Mouse (Mus musculus): Measurements from ENCODE around the gene Nlrp14. TPM values are rescaled to one million over a fixed set of nuclear protein-coding genes. Genes with fewer than 3 reads are reported as not detected.

Nlrp14 gene
- not detected for total RNA-seq (2023)

DNA sequence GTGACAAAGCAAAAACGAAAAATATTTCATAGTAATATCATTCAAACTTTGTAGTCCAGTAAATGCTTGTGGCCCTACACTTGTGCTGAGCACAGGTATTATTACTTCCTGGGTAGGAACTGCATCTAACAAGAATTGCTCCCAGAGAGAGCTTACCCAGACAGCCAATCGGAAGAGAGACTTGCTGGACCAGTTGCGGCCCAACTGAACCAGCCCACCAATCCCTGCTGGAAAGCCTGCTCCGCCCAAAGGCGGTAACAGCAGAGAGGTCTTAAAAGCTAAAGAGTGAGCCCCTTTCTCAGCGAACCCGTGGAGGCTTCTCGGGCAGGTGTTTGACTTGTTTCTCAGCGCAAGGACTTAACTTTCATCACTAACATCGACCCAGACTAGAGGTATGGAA lies at the start of gene Nlrp14:
Gene Nlrp14, plus strand, starts transcription at position 301 of the 400 bp plus-strand sequence.

GRCm38 (mm10) chr7:107130983-107131382 lies 35.8 kb upstream of the Nlrp14 start, which contains the start of gene Olfr715:
TSS of gene Olfr715 (minus strand) at chr7:107131083.

DNA sequence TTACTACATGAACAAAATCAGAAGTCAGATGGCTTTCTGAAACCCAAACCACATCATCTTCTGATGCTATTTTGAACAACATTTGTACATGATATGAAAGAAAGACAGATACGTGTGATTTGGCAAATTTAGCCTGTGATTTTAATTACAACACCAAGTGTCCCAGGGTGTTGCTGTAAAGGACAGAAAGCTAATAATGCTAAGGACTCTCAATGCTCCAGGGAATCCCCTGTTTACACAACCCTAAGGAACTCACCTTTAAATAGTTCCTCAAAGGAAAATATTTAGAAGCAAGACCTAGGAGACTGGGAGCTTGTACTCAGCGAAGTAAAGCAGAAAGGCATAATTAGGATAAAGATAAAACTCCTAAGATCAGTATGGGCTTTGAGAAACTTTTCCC lies 28.8 kb upstream of the Nlrp14 start, which contains the start of gene Olfr716:
Gene Olfr716, plus strand, starts transcription at position 301 of the 400 bp plus-strand sequence.

GRCm38 (mm10) chr7:107209204-107209860 lies 42.5 kb downstream of the Nlrp14 start, which contains the start of gene Rbmxl2:
TSS of gene Rbmxl2 (plus strand) at chr7:107209445.

Other genes with a start within 250 kb of the Nlrp14 start
- gene Olfr709-ps1, start 234.8 kb upstream of the Nlrp14 start, total RNA-seq (2023), result not detected
- not detected for gene Olfr710, start 218.7 kb upstream of the Nlrp14 start, total RNA-seq (2023)
- not detected for gene Olfr6, start 203.1 kb upstream of the Nlrp14 start, total RNA-seq (2023)
- gene Olfr711, start 191.5 kb upstream of the Nlrp14 start, total RNA-seq (2023), result not detected
- gene Olfr2, start 160.9 kb upstream of the Nlrp14 start, total RNA-seq (2023), result not detected
- not detected for gene Olfr713, start 135.8 kb upstream of the Nlrp14 start, total RNA-seq (2023)
- gene Olfr714, start 96.0 kb upstream of the Nlrp14 start, total RNA-seq (2023), result not detected
- gene Olfr17, start 73.8 kb upstream of the Nlrp14 start, total RNA-seq (2023), result not detected
- gene Olfr715b, start 56.6 kb upstream of the Nlrp14 start, total RNA-seq (2023), result not detected
- not detected for gene Olfr715, start 35.9 kb upstream of the Nlrp14 start, total RNA-seq (2023)
- gene Olfr716, start 28.7 kb upstream of the Nlrp14 start, total RNA-seq (2023), result not detected
- not detected for gene Rbmxl2, start 42.5 kb downstream of the Nlrp14 start, total RNA-seq (2023)
- gene Syt9, start 203.7 kb downstream of the Nlrp14 start, total RNA-seq (2023), result not detected